Mouse (Mus musculus): ENCODE measurements around the gene Stoml2.

The Stoml2 gene

GRCm38 (mm10) chr4:43037860-43038566 lies 6.5 kb upstream of the Stoml2 start:
- DNase-seq: no peak

DNA sequence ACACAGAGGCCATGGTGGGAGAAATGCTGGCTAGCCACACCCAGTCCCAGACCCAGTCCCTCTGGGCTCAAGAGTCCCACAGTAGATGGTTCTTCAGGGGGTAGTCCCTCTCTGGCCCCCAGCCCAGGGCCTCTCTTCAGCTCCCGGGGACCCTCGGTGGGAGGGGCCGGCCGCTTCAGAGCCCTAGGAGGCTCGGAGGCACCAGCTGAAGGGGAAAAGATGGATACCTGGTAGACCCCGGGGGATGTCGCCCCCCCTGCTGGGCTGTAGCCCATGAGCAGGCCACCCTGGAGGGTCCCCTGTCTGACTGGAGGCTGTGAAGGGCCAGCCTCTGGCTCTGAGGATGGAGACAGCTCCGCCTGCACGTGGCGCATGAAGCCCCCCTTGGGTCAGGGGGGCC lies 4.8 kb upstream of the Stoml2 start:
- DNase-seq: no peak

GRCm38 (mm10) chr4:43035851-43036250 lies 4.3 kb upstream of the Stoml2 start:
- no peak for DNase-seq

- no peak for DNase-seq
These were observed 2.0 kb upstream of the Stoml2 start for GRCm38 (mm10) chr4:43033481-43033880.

- DNase-seq: no peak
These were observed 991 bp upstream of the Stoml2 start for GRCm38 (mm10) chr4:43032501-43032900.

- DNase-seq: peak; percentile 62
These were observed 705 bp downstream of the Stoml2 start for GRCm38 (mm10) chr4:43030780-43031230.

DNA sequence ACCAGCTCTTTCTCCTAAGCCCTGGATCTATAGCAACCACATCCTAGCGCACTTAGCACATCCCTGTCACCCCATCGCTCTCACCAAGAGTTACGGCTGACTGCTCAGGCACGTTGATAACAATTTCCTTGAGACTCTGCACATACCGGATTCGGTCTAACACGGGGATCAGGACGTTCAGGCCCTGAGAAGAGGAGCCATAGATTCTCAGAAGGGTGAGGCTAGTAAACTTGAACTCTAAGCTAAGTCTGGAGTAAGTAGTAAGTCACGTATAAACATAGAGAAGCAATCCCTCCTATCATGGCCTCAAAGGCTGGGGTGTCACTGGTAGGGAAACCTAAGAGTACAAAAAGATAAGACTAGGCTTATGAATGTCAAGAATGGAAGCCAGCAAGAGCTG lies 1.2 kb downstream of the Stoml2 start:
- DNase-seq: no peak

GRCm38 (mm10) chr4:43029749-43030148 lies 1.8 kb downstream of the Stoml2 start:
- DNase-seq: no peak

- DNase-seq: no peak
These were observed 2.4 kb downstream of the Stoml2 start for GRCm38 (mm10) chr4:43029121-43029520.

- DNase-seq: peak; percentile 98
These were observed 6.2 kb downstream of the Stoml2 start, which contains the start of gene Pigo for GRCm38 (mm10) chr4:43025084-43025960. TSS of gene Pigo (minus strand) at chr4:43025819.

- no peak for DNase-seq
These were observed 6.8 kb downstream of the Stoml2 start for GRCm38 (mm10) chr4:43024673-43025072.

- no peak for DNase-seq
These were observed 10.2 kb downstream of the Stoml2 start for GRCm38 (mm10) chr4:43021341-43021740.

DNA sequence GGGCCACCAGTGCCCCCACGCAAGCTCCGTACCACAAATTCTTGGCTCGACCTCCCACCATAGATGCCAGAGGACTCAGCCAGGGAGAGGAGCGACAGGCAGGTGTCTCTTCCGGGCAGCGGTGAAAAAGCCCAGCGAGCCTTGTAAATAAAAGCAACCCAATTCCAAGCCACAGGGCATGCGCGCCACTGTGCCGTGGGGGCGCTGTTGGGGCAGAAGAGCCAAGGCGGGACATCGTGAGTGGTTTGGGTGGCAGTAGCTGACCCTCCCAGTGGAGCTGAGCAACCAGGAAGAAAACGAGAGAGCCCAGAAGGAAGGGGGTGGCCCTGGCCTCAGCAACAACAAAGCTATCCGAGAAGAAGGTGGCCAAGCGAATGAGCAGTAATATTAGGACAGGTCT lies 10.6 kb downstream of the Stoml2 start:
- DNase-seq: no peak

DNA sequence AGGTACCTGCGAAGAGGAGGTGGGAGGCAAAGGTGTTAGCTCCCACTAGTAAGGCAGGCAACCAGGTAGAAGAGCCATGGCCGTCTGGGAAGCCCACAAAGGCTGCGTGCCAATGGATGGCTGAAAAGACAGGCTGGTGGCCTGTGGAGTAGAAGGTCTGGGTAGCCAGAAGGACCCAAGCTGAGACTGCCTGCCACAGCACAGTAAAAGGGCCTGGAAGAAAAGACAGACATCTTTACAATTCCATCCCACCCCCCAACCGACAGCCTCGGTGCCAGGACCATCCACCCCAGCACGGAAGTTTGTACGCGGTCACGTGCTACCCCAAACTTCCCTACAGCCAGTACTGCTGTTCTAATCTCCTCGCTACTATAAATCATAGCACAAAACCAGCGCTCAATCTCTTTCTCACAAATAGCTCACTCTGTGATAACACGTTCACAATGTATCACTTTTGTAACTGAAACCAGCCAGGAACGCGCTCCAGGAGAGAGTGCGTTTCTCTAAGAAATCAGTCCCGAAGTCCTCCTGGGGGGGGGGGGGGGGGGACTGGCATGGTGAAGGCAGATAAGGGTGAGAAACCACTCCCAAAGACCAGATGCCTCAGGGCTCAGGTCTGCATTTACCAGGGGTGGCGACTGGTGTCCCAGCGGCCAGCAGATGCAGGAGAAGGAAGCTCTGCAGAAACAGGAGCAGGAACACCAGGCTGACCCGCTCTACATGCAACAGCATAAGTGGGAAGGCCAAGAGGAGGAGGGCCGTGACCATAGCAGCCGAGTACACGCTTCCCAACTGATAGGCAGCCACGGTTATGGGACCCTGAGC lies 11.7 kb downstream of the Stoml2 start:
- no peak for DNase-seq

DNA sequence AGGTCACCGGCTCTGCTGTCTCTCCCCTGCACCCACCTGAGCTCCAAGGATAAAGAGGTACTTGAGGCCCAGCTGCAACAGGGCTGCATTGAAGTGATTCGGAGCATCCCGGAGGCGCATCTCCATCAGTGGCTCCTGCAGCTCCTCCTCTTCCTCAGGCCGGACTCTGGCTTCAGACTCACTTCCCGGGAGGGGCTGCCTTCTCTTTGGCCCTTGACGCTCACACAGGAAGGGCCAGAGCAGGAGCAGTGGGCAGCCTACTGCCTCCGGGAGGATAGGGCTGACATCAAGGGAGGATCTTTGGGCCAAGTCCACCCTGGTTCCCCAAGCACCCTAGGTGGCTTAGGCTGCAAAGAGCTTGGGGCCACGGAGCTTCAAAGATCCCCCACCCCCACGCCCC lies 12.3 kb downstream of the Stoml2 start:
- no peak for DNase-seq

DNA sequence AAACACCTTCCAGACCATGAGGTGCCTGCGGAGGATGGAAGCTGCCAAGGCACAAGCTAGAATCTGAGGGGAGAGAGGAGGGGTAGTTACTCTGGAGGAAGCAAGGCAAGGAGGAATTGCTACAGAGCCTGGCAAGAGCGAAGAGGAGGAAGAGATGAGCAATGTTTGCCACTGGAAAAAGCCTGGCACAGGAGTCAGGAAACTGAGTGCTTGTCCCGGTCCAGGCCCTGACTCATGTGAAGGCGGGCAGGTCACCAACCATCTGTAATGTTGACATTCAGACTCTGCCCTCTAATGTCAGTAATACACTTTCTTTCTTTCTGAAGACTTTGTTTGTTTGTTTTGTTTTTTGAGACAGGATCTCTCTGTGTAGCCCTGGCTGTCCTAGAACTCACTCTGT lies 13.4 kb downstream of the Stoml2 start:
- no peak for DNase-seq

- DNase-seq: no peak
These were observed 19.4 kb downstream of the Stoml2 start for GRCm38 (mm10) chr4:43012091-43012490.

DNA sequence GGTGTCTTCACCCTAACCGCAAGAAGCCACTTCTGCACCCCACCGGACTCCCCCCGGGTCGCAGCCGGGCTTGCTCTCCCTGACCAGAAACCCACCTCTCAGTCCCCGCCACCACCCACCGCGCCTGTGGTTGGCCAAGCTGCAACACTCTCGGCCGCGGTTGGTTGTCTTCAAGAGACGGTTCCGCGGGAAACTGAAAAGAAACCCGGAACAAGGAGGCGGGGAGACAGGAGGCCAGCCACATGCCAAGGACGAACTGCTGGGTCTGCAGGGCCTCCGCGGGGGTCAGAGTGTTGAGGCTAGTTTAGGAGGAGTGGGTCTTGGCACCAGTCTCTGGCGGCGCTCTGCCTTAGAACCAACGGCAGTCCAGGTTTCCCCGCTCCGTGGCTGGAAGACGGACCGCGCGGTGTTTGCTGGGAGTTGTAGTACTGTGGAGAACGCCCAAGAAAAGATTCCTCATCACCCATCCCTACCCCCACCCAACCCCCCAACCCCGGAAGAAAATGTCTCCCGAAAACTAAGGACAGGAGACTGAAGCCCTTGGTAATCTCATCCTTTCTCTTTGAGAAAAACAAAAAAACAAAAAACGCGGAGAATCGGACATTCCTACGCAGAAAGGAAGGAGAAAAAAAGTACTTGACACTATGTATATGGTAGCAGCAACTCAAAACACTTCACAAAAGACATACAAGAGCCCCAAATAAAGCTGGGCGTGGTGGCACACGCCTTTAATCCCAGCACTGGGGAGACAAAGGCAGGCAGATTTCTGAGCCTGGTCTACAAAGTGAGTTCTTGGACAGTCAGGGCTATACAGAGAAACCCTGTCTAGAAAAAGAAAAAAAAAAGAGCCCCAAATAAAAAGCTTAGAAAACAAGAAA lies 21.1 kb downstream of the Stoml2 start, which contains the start of gene Fancg:
Gene Fancg (minus strand): TSS at position 346 of the 878 bp plus-strand sequence.
- DNase-seq: peak; percentile 82

GRCm38 (mm10) chr4:43005765-43006164 lies 25.7 kb downstream of the Stoml2 start:
- peak; percentile 73 for DNase-seq

- no peak for DNase-seq
These were observed 26.6 kb downstream of the Stoml2 start for GRCm38 (mm10) chr4:43004951-43005350.

GRCm38 (mm10) chr4:43002756-43003439 lies 28.6 kb downstream of the Stoml2 start:
- peak; percentile 68 for DNase-seq
